Mouse (Mus musculus) hindbrain, postnatal 0 days (tissue): ENCODE results near the gene Dock6. TPM values are rescaled to one million over a fixed set of nuclear protein-coding genes. Genes with fewer than 3 reads are reported as not detected.

Experiments
- ATAC-seq: fragments of 200-750 bp; cut with Nextera tagmentation; 2 replicates; pipeline ENCODE4 v1.8.0; 2017; ENCODE audit warnings: mild to moderate bottlenecking, moderate TSS enrichment, moderate library complexity
- DNase-seq: peaks from one replicate; pipeline ENCODE4 v3.0.0-alpha.2; 2015; ENCODE audit warnings: low spot score
- H3K27ac ChIP-seq: fragments of 300-500 bp; sonication (generic); 2 replicates; pipeline ENCODE4 v1.5.1; 2014; ENCODE audit warnings: mild to moderate bottlenecking
- H3K27me3 ChIP-seq: fragments of 300-500 bp; sonication (generic); 2 replicates; pipeline ENCODE4 v1.6.1; 2014; ENCODE audit warnings: low read length, mixed read lengths; ENCODE audit not compliant: insufficient read depth
- H3K36me3 ChIP-seq: fragments of 300-500 bp; sonication (generic); 2 replicates; pipeline ENCODE4 v1.6.1; 2014; ENCODE audit warnings: low read length, mixed read lengths; ENCODE audit not compliant: insufficient read depth
- H3K4me1 ChIP-seq: fragments of 300-500 bp; sonication (generic); 2 replicates; pipeline ENCODE4 v1.6.1; 2014; ENCODE audit warnings: antibody characterized with exemption, low read length, mixed read lengths; ENCODE audit not compliant: insufficient read depth
- H3K4me2 ChIP-seq: fragments of 300-500 bp; sonication (generic); 2 replicates; pipeline ENCODE4 v1.6.1; 2014; ENCODE audit warnings: low read depth, mild to moderate bottlenecking, low read length, moderate library complexity, mixed read lengths
- H3K4me3 ChIP-seq: fragments of 300-500 bp; sonication (generic); 2 replicates; pipeline ENCODE4 v1.5.1; 2014; ENCODE audit warnings: low read length
- H3K9ac ChIP-seq: fragments of 300-500 bp; sonication (generic); replicated peaks from 2 replicates; pipeline ENCODE4 v1.6.1; 2014; ENCODE audit warnings: mild to moderate bottlenecking, low read length, moderate library complexity, mixed read lengths
- H3K9me3 ChIP-seq: fragments of 300-500 bp; sonication (generic); 2 replicates; pipeline ENCODE4 v1.6.1; 2016; ENCODE audit warnings: low read length, mixed read lengths
- CTCF ChIP-seq: IDR thresholded peaks from 2 replicates; pipeline ENCODE4 v1.5.1; 2016; ENCODE audit warnings: antibody characterized with exemption, control low read depth, low read depth
- WGBS: fragments of 180-500 bp; shearing (Covaris S2); extraction: QIAGEN DNeasy Blood & Tissue Kit; methylation state at CpG from one replicate; pipeline ENCODE4 v1.1.7; 2014; 5-methylcytosine and 5-hydroxymethylcytosine counted together
- microRNA-seq, 2 experiments: library from miRNA; unstranded; fragments of <30 nt; microRNA quantifications; one replicate each; pipeline ENCODE4; 2016
- polyA plus RNA-seq: library from polyadenylated mRNA; unstranded; fragments of >200 nt; fragmentation: Nextera tagmentation; extraction: Ambion mirVana; gene quantifications from 2 replicates; pipeline ENCODE4 v1.2.1, GENCODE M21; 2015
- total RNA-seq: library from RNA; depleted of rRNA; stranded (reverse); fragments of >200 nt; gene quantifications from 2 replicates; pipeline ENCODE4 v1.2.3, GENCODE M21; 2014; rRNA removed

The Dock6 gene
- total and polyA plus RNA-seq, 2 experiments from 2014 or later, result 11.5 to 15.6 TPM

DNA sequence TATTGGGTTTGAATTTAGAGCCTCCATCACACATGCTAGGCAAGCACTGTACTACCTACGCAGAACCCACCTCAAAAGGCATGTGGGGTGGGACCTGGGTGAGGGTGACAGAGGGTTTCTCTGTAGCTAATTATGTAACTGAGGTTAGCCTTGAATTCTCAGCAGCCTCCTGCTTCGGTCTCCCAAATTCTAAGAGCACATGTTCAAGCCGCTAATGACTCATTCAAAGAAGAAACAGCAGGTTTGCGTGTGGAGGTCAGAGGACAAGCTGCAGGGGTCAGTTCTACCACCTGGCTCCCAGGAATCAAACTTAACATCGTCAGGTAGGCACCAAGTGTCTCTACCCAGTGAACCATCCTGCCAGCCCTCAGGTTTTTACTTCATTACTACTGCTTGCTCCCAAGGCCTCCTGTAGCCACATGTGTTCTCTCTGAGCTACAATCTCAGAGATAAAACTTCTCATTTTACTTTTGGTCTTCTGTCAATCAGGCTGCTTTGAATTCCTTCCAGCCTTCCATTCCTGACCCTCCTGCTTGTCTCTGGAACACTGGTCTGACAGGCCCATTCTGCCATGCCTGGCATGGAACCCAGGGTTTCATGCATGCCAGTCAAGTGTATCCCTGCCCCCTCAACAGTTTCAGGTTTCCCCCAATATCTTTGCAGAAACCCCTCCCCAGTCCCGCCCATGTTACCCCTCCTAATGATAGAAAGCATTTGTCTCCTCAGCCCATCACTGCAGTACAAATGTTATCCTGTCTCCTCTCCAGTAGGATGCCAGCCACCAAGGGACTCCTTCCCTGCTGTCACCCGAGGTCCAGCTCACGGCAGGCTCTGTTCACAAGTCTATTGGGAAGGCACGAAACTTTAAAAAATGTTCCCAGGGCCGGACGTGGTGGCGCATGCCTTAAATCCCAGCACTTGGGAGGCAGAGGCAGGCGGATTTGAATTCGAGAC is 93.6 kb downstream of the Dock6 start:
- TF ChIP-seq CTCF, result no peak
- Histone ChIP-seq H3K4me3 (peak overlapping the region; percentile 72), H3K9ac (no peak overlapping the region), H3K4me1 (no peaks in the 10 kb centered on the region), H3K27ac (no peak overlapping the region), H3K9me3 (no peaks in the 10 kb centered on the region), H3K4me2 (peak overlapping the region; percentile 94), H3K27me3 (no peaks in the 10 kb centered on the region), H3K36me3 (no peaks in the 10 kb centered on the region)
- ATAC-seq, result no peak
- DNase-seq, result no peak
- 57% methylated on average over 14 of the region's 14 CpGs for WGBS

DNA sequence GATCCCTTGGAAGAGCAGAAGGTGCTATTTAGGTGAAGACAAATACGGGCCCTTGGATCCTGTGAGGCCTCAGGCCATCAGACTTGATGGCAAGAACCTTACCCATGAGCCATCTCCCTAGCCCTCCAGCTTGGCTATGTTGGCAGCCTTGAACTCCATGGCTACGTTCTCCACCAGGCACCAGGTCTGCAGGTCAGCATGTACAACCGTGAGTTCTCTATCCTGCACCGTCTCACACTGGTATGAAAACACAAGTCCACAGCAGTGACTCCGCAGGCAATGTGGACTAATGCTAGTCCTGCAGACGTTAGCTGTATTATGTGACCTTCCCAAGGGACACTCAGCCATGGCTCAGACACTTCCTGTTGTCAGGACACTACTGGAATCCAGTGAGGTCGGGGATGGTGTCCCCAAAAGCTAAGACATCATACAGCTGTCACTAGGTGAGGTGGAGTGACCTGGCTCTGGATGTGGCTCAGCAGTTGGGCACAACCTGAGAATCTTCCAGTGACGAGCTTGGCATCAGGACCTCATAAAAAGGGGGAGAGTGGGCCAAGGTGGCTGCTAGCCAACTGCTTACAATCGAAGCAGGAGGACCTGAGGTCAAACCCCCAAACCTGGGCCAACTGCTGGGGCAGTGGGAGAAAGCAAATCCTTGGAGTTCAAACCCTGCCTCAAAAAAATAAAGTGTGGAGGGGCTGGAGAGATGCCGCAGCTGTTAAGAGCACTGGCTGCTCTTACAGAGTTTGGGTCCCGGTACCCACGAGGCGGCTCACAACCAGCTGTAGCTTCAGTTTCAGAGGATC is 97.7 kb downstream of the Dock6 start:
- 70% methylated on average over 13 of the region's 13 CpGs for WGBS
- no peak for DNase-seq
- Histone ChIP-seq H3K4me3 (no peak overlapping the region), H3K9ac (no peak overlapping the region), H3K36me3 (peaks cover under 1% of the 10 kb centered on the region; the same call in 1 of the 2 replicates), H3K4me1 (no peaks in the 10 kb centered on the region), H3K4me2 (no peak overlapping the region), H3K27ac (no peak overlapping the region), H3K9me3 (no peaks in the 10 kb centered on the region), H3K27me3 (no peaks in the 10 kb centered on the region)
- ATAC-seq, result no peak
- TF ChIP-seq CTCF, result no peak

DNA sequence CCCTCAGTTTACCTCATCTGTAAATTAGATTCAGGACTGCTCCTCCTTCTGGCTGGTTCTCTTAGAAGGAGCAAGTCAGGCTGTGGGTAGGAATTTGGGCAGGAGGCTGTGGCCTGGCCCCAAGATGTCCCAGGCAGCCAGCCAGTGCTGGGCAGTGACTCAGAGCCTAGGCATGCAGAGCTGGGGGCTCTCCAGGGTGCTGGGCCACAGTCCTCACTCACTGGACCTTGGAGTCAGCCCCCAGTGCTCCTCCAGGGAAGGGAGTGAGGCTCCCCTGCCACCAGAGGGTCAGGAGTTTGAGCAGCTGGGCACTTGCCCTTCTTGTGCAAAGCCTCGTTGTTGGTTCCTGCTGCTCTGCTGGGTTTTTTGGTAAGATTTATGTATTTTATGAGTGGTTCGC is 98.4 kb downstream of the Dock6 start:
- no peaks in the 10 kb centered on the region for H3K9me3 ChIP-seq
- DNase-seq, result no peak
- 60% methylated on average over 2 of the region's 2 CpGs for WGBS
- no peak overlapping the region for H3K27ac ChIP-seq
- H3K4me2 ChIP-seq, result no peak overlapping the region
- no peak for TF ChIP-seq CTCF
- H3K4me1 ChIP-seq, result no peaks in the 10 kb centered on the region
- no peak overlapping the region for H3K9ac ChIP-seq
- peaks cover 7% of the 10 kb centered on the region; the same call in 1 of the 2 replicates for H3K36me3 ChIP-seq
- no peak for ATAC-seq
- H3K4me3 ChIP-seq, result no peak overlapping the region
- H3K27me3 ChIP-seq, result no peaks in the 10 kb centered on the region

DNA sequence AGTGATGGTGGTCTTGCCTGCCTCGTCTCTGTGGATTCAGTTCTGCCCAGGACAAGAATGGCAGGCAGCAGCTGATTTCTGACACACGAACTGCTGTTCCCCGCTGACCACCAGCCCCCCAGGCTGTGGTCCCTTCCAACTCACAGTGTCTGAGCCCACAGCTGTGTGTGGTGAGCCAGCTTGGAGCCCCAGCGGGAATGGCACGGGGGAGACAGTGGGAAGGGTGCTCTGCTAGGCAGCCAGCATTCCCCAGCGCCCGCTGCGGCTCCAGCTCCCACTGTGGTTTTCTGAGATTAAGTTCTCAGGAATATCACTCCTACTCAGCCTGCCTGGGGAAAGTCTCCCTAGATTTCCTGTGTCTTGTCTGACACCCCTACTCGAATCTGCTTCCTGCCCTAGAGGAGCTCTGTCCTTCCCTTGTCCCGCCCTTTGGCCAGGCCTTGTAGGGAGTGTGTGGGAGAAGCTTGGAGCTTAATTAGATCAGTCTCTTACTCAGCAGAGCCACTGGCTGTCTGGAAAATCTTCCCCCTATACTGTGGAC is 100.1 kb downstream of the Dock6 start:
- peaks cover 20% of the 10 kb centered on the region for H3K36me3 ChIP-seq
- H3K9ac ChIP-seq, result no peak overlapping the region
- no peak for DNase-seq
- H3K4me3 ChIP-seq, result no peak overlapping the region
- H3K27me3 ChIP-seq, result no peaks in the 10 kb centered on the region
- TF ChIP-seq CTCF, result no peak
- H3K9me3 ChIP-seq, result no peaks in the 10 kb centered on the region
- no peaks in the 10 kb centered on the region for H3K4me1 ChIP-seq
- WGBS, result 57% methylated on average over 10 of the region's 10 CpGs
- H3K27ac ChIP-seq, result no peak overlapping the region
- no peak overlapping the region for H3K4me2 ChIP-seq
- no peak for ATAC-seq

DNA sequence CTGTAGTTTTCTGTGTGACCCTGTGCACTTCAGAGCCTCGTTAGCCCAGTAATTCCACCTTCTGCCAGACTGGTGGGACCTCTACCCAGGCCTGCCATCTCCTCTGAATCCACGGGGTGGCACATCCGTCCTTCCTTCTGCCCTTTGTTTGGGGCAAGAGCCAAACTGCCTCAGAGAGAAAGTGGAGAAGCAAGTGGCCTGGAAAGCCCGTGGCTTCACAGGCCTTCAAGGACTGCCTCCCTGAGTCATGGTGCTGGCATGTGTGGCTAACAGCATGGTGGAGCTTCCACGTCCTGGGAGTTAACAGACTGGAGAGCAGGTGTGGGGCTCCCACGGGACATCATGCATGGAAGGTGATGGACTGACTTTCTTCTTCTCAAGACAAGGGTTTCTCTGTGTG is 101.1 kb downstream of the Dock6 start:
- Histone ChIP-seq H3K27me3 (no peaks in the 10 kb centered on the region), H3K36me3 (peaks cover 22% of the 10 kb centered on the region), H3K9ac (no peak overlapping the region), H3K4me2 (no peak overlapping the region), H3K4me3 (no peak overlapping the region), H3K27ac (no peak overlapping the region), H3K4me1 (no peaks in the 10 kb centered on the region), H3K9me3 (no peaks in the 10 kb centered on the region)
- DNase-seq, result peak; percentile 41
- no peak for ATAC-seq
- TF ChIP-seq CTCF, result peak; percentile 52
- 55% methylated on average over 6 of the region's 6 CpGs for WGBS

DNA sequence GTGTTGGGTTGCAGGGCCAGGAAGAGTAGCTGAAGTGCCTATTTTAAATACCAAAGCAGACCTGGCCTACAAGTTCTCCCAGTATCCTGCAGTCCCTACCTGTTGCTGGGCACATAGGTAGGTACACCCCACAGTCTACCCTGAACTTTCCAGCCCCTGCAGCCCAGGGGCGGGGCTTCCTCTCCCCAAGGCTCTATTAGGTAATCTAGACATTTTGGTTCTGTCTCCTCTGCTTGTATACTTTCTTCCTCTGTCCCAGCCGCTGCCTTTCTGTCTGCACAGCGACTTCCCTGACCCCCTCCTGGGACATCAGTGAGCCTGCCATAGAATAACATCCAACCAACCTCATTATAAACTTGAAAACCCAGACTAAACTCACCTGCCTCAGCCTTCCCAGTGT is 102.1 kb downstream of the Dock6 start:
- Histone ChIP-seq H3K9ac (no peak overlapping the region), H3K4me3 (no peak overlapping the region), H3K27ac (no peak overlapping the region), H3K36me3 (peaks cover 32% of the 10 kb centered on the region), H3K4me2 (no peak overlapping the region), H3K9me3 (no peaks in the 10 kb centered on the region), H3K27me3 (no peaks in the 10 kb centered on the region), H3K4me1 (no peaks in the 10 kb centered on the region)
- DNase-seq (no peak), ATAC-seq (no peak)
- 76% methylated on average over 3 of the region's 3 CpGs for WGBS
- no peak for TF ChIP-seq CTCF

Small RNAs within 50 kb of the gene (microRNA-seq; reads per million reads assigned to microRNA genes)
- gene Mir7083, result 3.6 to 7.1 reads per million in 2 experiments

Other genes with a start within 250 kb of the Dock6 start
- gene Smarca4, start 236.5 kb downstream of the Dock6 start, total RNA-seq, result 171 and 177 TPM in 2 replicates
- 71.5 and 80.6 TPM in 2 replicates for gene Smarca4, start 236.5 kb downstream of the Dock6 start, polyA plus RNA-seq
- gene Ldlr, start 129.2 kb downstream of the Dock6 start, total RNA-seq, result 20.6 and 28.4 TPM in 2 replicates
- 10.7 and 10.9 TPM in 2 replicates for gene Ldlr, start 129.2 kb downstream of the Dock6 start, polyA plus RNA-seq
- gene Spc24, start 92.3 kb downstream of the Dock6 start, total RNA-seq, result 20.3 and 31.1 TPM in 2 replicates
- gene Spc24, start 92.3 kb downstream of the Dock6 start, polyA plus RNA-seq, result 26.2 and 27.1 TPM in 2 replicates
- gene Kank2, start 53.9 kb downstream of the Dock6 start, total RNA-seq, result 15.6 and 19.1 TPM in 2 replicates
- 3.1 and 3.4 TPM in 2 replicates for gene Kank2, start 53.9 kb downstream of the Dock6 start, polyA plus RNA-seq
- not detected in 2 replicates for gene Angptl8, start 17.1 kb downstream of the Dock6 start, total RNA-seq
- 0.34 and 0.57 TPM in 2 replicates for gene Angptl8, start 17.1 kb downstream of the Dock6 start, polyA plus RNA-seq
- gene Rab3d, start 65.6 kb upstream of the Dock6 start, total RNA-seq, result 23.1 and 28.6 TPM in 2 replicates
- gene Rab3d, start 65.6 kb upstream of the Dock6 start, polyA plus RNA-seq, result 20.3 and 21.6 TPM in 2 replicates
- gene Ccdc159, start 74.8 kb upstream of the Dock6 start, total RNA-seq, result 6.0 and 8.4 TPM in 2 replicates
- 3.9 and 4.0 TPM in 2 replicates for gene Ccdc159, start 74.8 kb upstream of the Dock6 start, polyA plus RNA-seq
- gene Tmem205, start 74.9 kb upstream of the Dock6 start, total RNA-seq, result 34.9 and 52.0 TPM in 2 replicates
- 56.2 and 56.3 TPM in 2 replicates for gene Tmem205, start 74.9 kb upstream of the Dock6 start, polyA plus RNA-seq
- gene Plppr2, start 84.4 kb upstream of the Dock6 start, total RNA-seq, result 147 and 151 TPM in 2 replicates
- gene Plppr2, start 84.4 kb upstream of the Dock6 start, polyA plus RNA-seq, result 85.6 and 95.2 TPM in 2 replicates
- 27.8 and 35.8 TPM in 2 replicates for gene Swsap1, start 103.1 kb upstream of the Dock6 start, total RNA-seq
- gene Swsap1, start 103.1 kb upstream of the Dock6 start, polyA plus RNA-seq, result 8.0 and 9.0 TPM in 2 replicates
- gene Epor, start 110.9 kb upstream of the Dock6 start, total RNA-seq, result 0.89 and 1.7 TPM in 2 replicates
- gene Epor, start 110.9 kb upstream of the Dock6 start, polyA plus RNA-seq, result 2.3 TPM in 2 replicates
- 4.2 and 5.1 TPM in 2 replicates for gene Rgl3, start 136.8 kb upstream of the Dock6 start, total RNA-seq
- gene Rgl3, start 136.8 kb upstream of the Dock6 start, polyA plus RNA-seq, result 2.5 and 3.5 TPM in 2 replicates
- gene Ccdc151, start 150.0 kb upstream of the Dock6 start, total RNA-seq, result 3.3 and 6.0 TPM in 2 replicates
- 4.2 and 4.6 TPM in 2 replicates for gene Ccdc151, start 150.0 kb upstream of the Dock6 start, polyA plus RNA-seq
- gene Prkcsh, start 150.2 kb upstream of the Dock6 start, total RNA-seq, result 84.9 and 89.7 TPM in 2 replicates
- 67.5 and 69.7 TPM in 2 replicates for gene Prkcsh, start 150.2 kb upstream of the Dock6 start, polyA plus RNA-seq
- gene Elavl3, start 199.4 kb upstream of the Dock6 start, total RNA-seq, result 192 and 204 TPM in 2 replicates
- gene Elavl3, start 199.4 kb upstream of the Dock6 start, polyA plus RNA-seq, result 69.9 and 71.7 TPM in 2 replicates
- gene Gm49318, start 218.6 kb upstream of the Dock6 start, total RNA-seq, result not detected in 2 replicates
- gene Gm49318, start 218.6 kb upstream of the Dock6 start, polyA plus RNA-seq, result not detected in 2 replicates
- 28.8 and 30.0 TPM in 2 replicates for gene Zfp653, start 218.7 kb upstream of the Dock6 start, total RNA-seq
- 12.8 and 13.2 TPM in 2 replicates for gene Zfp653, start 218.7 kb upstream of the Dock6 start, polyA plus RNA-seq
- 59.9 and 68.8 TPM in 2 replicates for gene Ecsit, start 232.8 kb upstream of the Dock6 start, total RNA-seq
- 51.0 and 56.0 TPM in 2 replicates for gene Ecsit, start 232.8 kb upstream of the Dock6 start, polyA plus RNA-seq
- gene Cnn1, start 246.6 kb upstream of the Dock6 start, total RNA-seq, result 0.40 and 0.52 TPM in 2 replicates
- gene Cnn1, start 246.6 kb upstream of the Dock6 start, polyA plus RNA-seq, result 0.66 and 1.1 TPM in 2 replicates